Mouse (Mus musculus): ENCODE results near the gene Wwox.

DNA sequence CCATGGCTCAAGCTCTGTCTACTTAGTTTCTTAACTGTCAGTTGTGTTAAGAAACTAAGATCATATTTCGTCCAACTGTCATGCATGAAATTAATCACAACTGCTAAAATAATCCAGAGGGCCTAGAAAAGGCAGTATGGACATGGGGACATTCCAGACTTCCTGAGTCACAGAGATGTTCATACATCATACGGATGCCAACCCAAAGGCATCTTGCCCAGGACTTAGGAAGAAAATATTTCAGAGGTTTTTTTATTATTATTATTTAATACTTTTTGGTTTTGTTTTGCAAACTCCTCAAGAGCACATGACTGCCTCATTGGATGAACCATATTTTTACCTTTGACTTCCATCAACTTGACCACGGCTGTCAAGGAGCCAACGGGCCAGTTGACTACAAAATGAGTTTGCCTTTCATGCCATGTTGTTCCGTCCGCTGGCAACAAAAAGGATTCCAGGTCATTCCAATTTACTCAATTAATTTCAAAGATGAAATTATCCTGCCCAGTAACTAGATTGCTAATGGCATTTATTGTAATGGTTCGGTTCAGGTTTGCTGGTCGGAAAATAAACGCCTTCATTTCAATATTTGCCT lies 367.5 kb downstream of the Wwox start:
- TF ChIP-seq GATA1 (IDR thresholded peaks at IDR 0.05; ENCODE audit: borderline replicate concordance, low read length): no peak
- no peak for TF ChIP-seq FLI1 (IDR thresholded peaks at IDR 0.05; ENCODE audit: low read length)

Data from megakaryocyte, embryonic 14.5 days (primary cell).